Mouse (Mus musculus): ENCODE measurements around the gene Btn1a1. TPM values are rescaled to one million over a fixed set of nuclear protein-coding genes. Genes with fewer than 3 reads are reported as not detected.
A peak's percentile ranks its signal among the peaks of the same experiment; 100 is the strongest.

Btn1a1 gene
- not detected for total RNA-seq (2022)

GRCm38 (mm10) chr13:23465600-23466109, at the start of gene Btn1a1:
TSS of gene Btn1a1 (minus strand) at chr13:23465901.
- no peak for DNase-seq (ENCODE audit: low spot score in 2 of 2)

DNA sequence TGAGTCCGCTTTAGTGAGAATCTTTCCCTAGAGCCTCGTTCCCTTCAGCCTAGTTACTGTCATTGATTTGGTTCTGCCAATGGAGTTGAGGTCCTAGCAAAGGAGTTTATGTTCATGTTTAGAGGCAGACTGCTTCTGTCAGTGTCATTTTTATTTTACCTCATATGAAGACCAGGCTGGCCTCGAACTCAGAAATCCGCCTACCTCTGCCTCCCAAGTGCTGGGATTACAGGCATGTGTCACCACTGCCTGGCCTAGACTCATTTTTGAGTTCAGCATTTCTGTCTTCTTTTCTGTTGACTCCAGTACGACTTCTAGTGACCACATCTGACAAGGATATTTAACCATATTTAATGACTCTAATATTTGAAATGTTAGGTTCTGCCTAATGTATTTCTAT, 49.6 kb upstream of the Btn1a1 start:
- DNase-seq (ENCODE audit: low spot score in 2 of 2) = no peak

GRCm38 (mm10) chr13:23513517-23513916, 47.8 kb upstream of the Btn1a1 start:
- no peak for DNase-seq (ENCODE audit: low spot score in 2 of 2)

GRCm38 (mm10) chr13:23510127-23510526, 44.4 kb upstream of the Btn1a1 start:
- no peak for DNase-seq (ENCODE audit: low spot score in 2 of 2)

- no peak for DNase-seq (ENCODE audit: low spot score in 2 of 2)
These were observed 41.3 kb upstream of the Btn1a1 start for GRCm38 (mm10) chr13:23506819-23507515.

DNA sequence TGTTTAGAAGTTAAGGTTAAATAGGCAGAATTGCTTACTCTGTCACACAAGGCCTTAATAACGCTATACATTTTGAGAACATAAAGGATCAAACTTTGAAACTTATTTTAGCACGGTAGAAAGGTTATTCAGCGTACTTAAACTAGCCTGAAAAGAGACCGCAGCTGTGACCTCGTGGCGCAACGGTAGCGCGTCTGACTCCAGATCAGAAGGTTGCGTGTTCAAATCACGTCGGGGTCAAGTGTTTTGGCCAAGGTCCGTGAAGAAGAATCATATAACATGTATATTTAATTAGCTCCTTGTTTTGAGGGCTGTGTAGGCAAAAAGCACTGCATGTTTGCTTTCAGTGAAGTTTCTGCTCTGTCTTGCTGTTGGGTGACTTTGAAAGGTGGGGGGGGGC, 40.6 kb upstream of the Btn1a1 start:
- no peak for DNase-seq (ENCODE audit: low spot score in 2 of 2)

DNA sequence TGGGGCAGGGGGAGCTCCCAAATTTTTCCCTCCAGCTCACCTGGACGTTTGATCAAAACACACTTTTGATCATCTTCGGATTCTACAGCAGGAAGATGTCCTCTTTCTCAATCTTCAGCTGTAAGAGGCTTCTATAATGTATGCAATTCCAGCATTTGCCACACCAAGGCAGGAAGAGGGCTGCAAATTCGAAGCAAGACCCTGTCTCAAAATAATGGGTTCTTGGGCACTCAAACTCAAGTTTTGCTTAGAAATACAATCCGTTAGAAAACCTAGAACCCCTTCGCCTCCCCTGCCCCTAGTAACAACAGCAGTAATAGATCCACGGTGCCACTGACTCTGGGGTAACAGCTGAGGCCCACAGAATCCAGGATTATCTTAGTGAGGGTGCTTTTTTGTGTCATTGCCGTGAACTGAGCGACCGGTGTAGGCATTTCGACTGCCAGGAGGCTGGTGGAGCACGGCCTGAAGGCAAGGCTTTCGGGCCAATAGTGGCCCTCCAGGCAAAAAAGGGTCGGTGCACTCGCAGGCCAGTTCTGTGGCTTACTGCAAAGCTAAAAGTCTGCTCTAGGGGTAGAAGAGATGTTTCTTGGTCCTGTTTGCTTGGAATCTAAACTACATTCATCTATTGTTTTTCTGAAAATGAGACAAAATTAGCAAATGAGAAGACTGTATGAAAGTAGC, 40.1 kb upstream of the Btn1a1 start:
- no peak for DNase-seq (ENCODE audit: low spot score in 2 of 2)

DNA sequence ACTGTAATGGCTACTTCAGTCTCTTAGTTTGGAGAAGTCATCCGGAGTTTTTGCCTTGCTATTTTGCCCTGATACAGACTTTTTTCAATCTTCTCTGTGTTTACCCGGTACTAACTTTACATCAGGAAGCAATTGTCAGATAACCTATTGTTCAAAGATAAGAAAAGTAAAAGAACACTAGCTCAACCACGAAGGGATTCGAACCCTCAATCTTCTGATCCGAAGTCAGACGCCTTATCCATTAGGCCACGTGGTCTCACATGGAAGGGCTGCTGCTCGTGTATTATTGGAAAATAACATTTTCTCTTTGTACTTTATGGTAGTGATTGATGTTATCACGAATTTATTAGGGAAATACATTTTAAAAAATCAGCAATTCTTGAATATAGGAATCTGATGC, 38.1 kb upstream of the Btn1a1 start:
- DNase-seq (ENCODE audit: low spot score in 2 of 2) = no peak

DNA sequence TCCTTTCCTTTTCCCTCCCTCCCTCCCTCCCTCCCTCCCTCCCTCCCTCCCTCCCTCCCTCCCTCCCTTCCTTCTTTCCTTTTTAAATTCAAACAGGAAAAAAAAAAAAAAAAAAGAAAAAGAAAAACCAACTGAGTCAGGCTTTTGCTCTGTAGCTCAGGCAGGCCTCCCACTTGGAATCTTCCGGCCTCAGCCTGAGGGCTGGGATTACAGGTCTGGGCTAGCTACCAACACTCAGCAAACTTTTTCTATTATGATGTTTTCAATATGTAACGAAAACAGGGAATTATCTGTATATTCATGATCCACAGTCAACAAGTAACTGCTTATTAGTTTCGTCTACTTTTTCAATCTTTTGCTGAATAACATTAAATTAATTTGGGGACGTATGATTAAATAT, 37.2 kb upstream of the Btn1a1 start:
- DNase-seq (ENCODE audit: low spot score in 2 of 2) = no peak

DNA sequence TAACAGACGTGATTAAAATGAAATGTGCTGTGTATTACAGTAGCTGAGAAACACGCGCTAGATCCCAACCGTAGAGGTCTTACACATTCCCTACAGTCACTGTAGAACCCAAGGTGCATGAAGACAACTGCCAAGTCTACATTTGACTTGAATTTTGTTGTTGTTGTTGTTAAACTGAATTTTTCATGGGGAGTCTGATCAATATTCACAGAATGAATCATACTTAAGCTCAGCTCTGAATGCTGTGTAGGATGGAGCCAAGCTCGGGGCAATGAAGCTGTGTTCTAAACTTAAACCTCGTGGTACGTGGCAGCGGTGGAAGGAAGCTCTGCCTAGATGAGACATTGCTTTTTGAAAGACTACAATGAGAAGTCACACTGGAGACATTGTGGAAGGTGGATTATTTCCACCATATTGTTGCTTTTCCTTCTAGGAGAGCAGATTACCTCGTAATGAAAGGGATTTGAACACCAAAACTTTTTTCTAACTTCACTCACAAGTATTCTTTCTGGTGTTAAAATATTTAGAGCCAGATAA, 36.4 kb upstream of the Btn1a1 start:
- DNase-seq (ENCODE audit: low spot score in 2 of 2) = no peak

DNA sequence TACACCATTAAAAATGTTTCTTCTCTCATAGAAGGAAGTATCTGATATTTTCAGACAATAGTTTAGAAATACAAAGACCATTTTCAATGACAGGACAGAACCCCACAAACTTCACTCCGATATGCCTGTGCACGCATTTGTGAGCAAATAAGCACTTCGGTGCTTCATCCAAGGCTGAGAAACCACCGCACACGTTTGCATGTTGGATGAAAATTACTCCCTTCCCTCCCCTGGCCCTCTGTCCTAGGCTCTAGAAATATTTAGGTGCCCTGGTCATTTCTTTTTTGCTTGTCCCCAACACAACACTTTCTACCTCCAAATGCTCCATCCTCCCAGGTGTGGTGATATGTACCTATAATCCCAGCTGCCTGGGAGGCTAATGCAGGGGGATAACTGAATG, 35.8 kb upstream of the Btn1a1 start:
- no peak for DNase-seq (ENCODE audit: low spot score in 2 of 2)

DNA sequence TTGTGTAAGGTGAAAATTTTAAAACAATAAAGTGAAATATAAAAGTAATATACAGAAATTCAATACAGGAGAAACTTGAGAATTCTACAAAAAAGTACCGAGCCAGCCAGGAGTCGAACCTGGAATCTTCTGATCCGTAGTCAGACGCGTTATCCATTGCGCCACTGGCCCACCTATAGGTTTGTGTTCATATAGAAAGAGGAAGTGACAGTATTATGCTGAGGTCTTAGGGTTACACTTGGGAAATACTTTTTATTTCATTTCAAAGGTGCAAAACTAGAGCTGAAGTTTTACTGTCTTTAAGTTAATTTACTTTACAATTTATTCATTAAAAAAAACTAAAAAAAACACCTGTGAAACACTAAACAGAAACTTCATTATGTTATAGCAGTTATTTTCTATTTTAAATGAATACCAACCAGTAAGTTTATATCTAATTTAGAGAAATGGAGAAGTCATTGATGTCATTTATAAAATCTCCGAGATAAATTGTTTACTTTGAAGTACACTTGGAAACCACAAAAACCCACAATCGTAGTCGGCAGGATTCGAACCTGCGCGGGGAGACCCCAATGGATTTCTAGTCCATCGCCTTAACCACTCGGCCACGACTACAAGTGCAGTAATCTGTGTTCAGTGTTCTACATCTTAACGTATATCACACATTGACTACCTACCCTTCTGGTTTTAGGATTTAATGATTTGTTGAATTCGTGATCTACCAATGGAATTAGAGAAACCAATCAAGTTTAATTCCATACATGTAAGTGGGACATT, 34.9 kb upstream of the Btn1a1 start:
- peak; percentile 5 to 14 for DNase-seq (ENCODE audit: low spot score in 2 of 2)

DNA sequence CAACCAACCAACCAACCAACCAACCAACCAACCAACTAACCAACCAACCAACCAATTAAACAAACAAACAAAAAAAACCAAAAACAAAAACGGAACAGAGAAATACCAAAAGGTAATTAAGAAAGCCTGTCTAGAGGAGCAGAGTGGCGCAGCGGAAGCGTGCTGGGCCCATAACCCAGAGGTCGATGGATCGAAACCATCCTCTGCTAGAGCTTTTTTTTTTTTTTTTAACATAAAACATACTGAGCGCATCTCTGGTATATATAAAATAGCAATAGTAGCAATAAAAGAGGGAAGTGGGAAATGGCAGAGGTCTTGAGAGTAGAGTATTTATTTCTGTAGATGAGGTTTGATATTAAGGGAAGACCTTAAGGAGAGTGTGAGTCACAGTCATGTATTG, 34.2 kb upstream of the Btn1a1 start:
- no peak for DNase-seq (ENCODE audit: low spot score in 2 of 2)

DNA sequence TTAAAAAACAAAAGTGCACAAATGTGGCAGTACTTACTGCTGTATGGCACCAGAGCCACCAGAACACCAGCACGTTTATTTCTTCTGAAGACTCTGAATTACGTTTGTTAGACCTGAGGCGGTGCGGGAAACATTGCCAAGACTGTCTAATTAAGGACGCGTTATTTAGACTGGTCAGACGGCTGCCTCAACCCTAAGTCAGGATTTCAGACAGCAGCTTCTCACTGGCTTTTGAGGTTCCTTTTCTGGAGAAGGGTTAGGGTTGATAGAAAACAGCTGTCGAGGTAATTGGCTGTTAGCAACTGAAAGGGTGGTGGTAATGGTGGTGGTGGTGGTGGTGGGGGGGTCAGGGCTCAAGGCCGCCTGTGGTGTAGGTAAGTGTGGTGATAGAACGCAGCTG, 33.0 kb upstream of the Btn1a1 start:
- no peak for DNase-seq (ENCODE audit: low spot score in 2 of 2)

DNA sequence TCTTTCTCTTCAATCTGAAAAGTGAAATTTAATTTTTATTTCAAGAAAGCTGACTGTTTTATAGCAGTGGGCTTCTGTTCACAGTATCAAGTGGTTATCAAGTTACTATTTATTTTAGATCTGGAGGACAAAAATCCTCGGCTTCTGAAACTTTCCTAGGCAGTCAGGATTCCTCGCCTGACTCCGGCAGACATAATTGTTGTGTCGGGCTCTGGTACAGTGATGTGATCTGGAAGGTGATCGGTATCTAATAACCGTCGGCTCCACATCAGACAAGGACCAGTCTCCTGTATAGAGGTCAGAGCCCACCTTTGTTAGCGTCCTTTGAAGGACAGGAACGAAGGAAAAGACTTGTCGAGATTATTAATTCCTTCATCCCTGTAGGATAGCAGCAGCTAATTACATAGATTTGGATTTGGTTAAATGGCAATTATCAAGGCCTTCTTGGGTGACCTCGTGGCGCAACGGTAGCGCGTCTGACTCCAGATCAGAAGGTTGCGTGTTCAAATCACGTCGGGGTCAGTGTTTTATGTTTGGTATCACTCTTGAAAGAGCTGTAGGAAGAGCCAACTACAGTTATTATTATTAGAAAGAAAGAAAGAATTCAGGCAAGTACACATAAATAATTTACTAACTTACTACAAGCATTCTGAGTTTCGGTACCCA, 32.1 kb upstream of the Btn1a1 start:
- DNase-seq (ENCODE audit: low spot score in 2 of 2) = no peak

DNA sequence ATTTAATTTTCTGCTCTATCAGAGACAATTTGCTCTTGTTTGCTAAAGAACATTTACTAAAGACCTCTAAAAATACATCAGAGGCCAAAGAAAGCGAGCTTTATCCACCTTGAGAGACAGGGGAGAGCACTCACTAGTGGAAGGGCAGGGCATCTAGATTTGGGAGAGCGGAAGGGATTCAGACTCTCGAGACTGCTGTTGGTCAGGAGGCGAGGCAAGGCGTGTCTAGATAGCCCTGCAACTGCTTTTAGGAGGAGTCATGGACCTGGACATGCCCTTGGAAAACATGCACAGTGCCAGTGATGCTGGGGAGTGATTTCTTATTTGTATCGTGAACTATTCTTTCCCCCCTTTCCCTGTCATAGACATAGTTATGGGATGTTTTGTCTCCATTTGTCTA, 29.8 kb upstream of the Btn1a1 start:
- DNase-seq (ENCODE audit: low spot score in 2 of 2) = no peak

DNA sequence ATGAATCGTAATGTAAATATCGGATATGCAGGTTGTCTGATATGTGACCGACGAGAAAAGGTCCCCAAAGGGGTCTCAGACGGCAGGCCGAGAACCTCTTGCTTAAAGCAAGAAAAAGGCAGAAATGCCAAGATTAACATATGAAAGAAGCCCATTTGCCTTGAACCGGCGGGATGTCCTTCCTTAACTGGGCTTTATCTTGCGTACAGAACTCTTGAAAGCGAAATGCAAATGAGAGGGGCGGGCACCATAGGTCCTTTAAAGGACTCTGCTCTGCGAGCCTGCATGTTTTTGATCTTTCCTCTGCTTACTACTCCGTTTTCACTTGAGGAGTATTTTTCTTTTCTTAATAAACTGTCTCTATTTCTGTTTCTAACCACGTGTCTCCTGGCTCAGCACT, 26.3 kb upstream of the Btn1a1 start:
- no peak for DNase-seq (ENCODE audit: low spot score in 2 of 2)

GRCm38 (mm10) chr13:23491263-23491662, 25.6 kb upstream of the Btn1a1 start:
- DNase-seq (ENCODE audit: low spot score in 2 of 2) = no peak

DNA sequence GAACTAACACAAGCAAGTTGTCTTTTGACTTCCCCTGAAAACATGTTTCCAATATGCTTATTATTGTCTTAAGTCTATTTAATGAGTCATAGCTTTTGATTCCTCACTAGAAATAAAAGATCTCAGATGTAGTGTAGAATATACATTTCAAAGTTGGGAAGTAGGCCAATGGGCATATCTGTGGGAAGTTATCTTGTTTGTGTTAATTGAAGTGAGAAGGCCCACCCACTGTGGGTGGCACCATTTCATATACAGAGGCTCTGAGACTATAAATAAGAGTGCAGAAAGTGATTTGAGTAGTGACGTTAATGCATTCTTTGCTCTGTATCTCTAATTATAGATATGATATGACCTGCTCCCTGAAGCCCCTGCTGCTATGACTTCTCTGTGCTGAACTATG, 25.2 kb upstream of the Btn1a1 start:
- DNase-seq (ENCODE audit: low spot score in 2 of 2) = no peak

- DNase-seq (ENCODE audit: low spot score in 2 of 2) = peak in 1 of 2 experiments; percentile 11
These were observed 23.0 kb upstream of the Btn1a1 start, which contains the start of gene Btn2a2 for GRCm38 (mm10) chr13:23488400-23489322. TSS of gene Btn2a2 (minus strand) at chr13:23488857.

All from gastrocnemius, adult 8-10 months (tissue).